Mouse (Mus musculus) lung, postnatal 0 days (tissue): Measurements from ENCODE around the gene Slc22a3.

Experiments used
- CTCF ChIP-seq: IDR thresholded peaks from 2 replicates; pipeline ENCODE4 v1.5.1; 2016; ENCODE audit warnings: antibody characterized with exemption, mild to moderate bottlenecking
- EP300 ChIP-seq: IDR thresholded peaks from 2 replicates; pipeline ENCODE4 v1.6.1; 2016; ENCODE audit warnings: antibody characterized with exemption, mild to moderate bottlenecking, control low read depth

GRCm38 (mm10) chr17:12451234-12451633, 56.3 kb downstream of the Slc22a3 start:
- TF ChIP-seq CTCF (peak; percentile 69), EP300 (no peak)
